Mouse (Mus musculus) kidney, postnatal 36 days (tissue): ENCODE data around the gene Tmod1.

Experiments used
- DNase-seq, 2 experiments: peaks; one replicate each; pipeline ENCODE4 v3.0.0; 2021 to 2022; ENCODE audit warnings: mixed read lengths in 2 of 2

The Tmod1 gene

DNA sequence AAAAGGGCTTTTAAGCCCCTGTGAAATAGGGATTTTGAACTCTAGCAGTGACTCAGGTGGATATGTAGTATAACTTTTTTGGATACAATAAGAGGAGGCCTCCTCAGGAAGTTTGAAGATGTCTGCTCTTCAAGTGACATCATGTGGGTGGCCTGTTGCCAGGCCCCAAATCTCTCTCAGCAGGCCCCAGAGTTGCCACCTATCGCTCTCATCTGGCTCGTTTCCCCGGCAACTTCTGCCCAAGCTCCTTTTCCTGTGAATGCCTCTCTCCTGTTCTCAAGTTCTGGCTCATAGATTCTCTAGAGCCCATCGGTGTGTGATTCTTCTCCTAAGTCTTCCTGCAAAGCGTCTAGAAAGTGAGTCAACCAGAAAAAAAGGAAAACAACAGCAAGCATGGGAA, 17.4 kb downstream of the Tmod1 start:
- no peak for DNase-seq

DNA sequence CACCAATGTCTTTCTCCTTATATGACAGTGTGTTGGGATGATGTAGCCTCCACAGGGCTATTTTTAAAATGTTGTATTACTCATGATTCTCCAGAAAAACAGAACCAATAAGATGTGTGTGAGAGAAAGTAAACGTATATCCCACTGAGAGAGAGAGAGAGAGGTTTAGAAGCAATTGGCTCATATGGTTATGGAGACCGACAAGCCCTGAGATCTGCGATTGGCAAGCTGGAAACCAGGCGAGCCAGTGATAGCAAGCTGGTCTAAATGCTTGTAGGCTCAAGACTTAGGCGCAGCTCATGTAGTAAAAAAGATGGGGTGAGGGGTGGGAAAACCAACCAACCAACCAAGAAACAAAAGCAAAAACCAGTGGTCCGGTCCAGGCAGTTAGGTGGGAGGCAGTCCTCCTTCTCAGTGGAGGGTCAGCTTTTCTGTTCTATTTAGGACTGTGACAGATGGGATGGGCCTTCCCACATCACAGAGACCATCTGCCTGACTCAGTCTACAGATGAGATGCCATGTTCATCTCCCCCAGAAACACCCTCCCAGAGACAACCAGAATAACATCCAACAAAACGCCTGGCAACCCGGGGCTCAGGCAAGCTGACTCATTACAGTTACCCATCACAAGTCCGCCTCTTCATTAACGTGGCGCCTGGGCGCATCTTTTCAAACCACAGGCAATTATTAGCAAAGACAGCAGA, 22.7 kb downstream of the Tmod1 start:
- DNase-seq: no peak

DNA sequence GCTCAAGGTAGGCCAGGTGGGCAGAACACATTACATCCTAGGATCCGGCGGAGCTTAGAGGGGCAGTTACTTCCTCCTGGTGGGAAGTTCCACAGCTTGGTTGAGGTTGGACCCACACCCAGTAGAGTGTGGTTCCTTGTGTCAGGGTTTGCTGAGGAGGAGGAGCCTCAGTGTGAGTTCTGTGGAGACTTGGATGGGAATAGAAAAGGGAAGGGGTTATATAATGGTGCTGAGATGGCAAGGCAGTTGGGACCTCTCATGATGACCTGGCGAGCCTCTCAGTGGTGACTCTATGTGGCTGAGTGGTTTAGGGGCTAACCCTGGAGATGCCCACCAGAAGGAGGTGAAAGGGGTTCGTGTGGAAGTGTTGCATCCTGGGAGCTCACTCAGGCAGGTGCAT, 25.1 kb downstream of the Tmod1 start:
- DNase-seq: no peak

DNA sequence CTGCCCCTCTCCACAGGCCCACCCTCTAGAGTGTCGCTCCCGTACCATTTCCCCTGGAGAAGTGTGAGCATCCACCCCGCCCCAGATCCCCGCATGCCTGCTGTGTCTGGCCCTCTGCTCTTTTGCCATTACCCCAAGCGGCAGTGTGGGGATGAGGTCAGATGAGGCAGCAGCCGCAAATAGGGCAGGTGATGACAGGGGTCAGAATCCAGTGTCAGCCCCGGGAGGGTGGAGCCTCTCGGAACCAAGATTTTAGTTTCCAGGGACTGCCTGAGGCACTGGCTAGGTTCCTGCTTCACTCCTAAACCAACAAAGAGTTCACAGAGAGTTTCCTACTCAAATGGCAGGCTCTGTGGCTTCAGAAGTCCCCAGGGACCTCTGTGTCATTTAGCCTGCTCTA, 25.5 kb downstream of the Tmod1 start:
- DNase-seq: no peak

DNA sequence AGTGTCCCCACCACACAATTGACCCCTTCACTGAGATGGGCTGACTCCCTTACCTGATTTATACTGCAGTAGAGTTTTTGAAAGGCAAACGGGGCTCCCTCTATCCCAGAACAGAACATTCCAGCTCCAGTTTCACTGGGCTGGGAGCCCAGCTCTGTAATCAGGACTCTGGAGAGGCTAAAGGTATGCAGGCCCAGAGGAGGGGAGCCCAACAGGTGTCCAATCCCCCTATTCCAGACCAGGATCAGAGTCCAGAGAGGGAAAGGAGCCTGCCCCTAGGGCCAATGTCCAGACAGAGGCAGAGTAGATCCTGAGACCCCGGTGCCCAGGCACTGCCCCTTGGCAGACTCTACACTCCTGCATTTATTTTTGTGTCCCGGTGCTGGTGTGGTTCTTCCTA, 26.2 kb downstream of the Tmod1 start:
- peak; percentile 17 for DNase-seq

DNA sequence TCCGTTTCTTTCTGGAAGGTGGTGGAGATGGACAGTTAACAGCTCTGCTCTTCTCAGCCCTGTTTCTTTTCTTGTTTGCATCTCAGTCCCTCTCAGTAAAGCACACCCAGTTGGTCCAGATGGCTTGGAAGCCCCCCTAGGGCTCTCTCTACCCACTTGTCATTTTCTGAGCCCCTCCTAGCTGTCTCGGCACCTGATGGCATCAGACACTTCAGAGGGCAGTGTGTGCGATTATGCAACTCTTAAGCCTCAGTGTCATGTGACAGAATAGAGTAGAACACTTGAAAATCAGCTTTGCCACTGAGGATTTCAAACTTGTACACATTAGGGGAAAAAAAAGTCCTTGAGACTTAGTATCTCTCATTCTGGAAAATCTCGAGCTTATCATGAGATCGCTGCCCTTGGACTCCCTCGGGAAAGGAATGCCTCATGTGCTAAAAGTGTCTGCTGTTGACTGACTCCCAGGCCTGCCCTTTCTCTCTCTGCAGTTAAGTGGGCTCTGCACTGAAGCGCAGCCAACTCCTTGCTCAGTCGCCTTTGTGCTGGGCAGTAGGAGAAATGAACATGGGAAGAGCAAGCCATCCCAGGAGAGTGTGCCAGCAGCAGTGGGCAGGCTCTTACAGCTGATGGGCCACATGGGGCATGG, 27.1 kb downstream of the Tmod1 start:
- DNase-seq: peak in 1 of 2 experiments; percentile 13

DNA sequence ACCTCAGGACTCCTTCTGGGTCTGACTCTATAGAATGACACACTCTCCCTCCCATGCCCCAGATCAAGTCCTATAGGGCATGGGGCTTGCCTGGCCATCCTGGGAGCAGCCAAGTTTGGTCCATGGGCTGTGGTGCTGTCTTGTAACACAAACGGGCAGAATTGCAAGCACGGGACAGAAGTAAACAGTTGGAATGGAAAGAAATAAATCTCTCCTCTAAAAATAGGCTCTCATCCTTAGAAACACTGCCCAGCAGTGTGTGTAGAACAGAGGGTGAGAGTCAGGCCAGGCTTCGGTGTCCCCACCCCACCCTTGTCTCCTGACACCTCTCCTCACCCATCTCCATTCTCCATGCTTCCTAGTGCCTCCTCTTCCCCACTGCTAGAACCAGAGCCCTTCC, 29.3 kb downstream of the Tmod1 start:
- no peak for DNase-seq

DNA sequence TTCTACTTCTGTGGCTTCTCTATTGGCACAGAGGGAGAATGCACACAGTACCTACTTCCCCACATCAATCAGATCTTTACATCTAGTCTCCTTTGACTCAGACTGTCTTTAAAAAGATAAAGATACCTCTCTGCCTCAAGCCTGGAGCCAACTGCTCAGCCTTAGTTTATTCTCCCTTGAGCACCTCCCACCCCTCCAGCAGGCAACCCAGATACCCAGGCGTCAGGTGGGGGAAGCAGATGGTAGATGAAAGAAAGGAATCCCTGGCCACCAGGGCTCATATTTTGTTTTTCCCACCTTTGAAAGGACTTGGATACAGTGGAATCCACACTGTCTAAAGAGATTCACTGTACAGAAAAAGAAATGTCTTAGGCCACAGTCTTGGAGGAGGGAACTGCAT, 29.8 kb downstream of the Tmod1 start:
- DNase-seq: no peak

DNA sequence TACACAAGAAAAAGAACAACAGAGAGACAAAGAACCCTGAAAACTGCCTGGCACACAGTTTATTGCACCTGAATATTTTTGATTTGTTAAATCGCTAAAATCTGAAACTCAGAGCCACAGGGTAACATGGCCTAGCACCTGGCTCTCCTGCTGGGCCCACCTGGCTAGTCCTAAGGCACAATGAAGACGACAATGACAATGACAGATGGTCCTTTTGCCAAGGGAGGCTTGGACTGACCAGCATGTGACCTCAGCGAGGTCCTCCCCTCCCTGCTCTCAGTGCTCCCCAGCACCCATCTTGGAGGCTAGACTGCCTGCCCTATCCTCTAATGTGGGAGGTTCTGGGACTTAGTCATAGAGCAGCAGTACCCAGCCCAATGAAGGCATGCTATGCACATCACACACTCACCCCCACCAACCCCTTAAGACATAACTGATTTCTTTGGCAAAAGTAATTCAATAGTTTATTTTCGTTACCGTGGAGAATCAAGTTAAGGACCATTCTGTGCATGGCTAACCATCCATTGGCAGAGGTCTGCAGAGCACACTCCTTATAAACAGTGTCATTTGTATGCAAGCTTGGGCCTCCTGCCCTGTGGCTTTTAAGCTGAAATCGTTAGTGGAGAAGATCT, 31.2 kb downstream of the Tmod1 start:
- no peak for DNase-seq

DNA sequence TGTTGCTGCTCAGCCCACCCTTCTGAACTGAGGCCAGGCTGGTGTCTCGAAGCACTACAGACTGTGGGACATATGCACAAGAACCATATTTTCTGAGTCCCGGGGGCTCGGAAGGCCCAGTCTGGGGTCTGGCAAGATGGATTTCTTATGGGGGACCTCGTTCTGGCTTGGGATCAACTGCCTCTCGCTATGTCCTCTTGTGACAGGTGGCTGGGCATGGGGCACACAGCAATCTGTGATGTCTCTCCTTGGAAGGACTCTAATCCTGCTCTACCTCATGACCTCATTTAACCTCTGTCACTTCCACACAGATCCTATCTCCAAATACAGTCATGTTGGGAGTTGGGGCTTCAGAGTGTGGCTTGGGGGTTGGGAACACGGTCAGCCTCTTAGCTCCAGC, 33.9 kb downstream of the Tmod1 start:
- no peak for DNase-seq

DNA sequence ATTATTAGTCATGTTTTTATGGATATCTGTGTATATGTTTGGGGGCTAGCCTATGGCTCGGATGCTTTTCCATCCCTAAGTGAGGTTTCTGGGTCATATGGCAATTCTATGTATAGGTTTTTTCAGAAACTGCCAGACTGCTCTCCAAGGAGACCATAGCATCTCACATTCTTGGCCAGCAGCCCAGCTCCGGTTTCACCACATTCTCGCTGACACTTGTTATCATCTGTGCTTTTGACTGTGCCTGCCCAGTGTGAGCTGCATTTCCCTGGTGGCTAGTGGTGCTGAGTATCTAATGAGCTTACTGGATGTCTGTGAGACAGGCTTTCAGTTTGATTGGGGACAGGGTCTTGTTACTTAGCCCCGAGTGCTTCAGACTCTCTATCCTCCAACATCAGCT, 35.0 kb downstream of the Tmod1 start:
- no peak for DNase-seq

DNA sequence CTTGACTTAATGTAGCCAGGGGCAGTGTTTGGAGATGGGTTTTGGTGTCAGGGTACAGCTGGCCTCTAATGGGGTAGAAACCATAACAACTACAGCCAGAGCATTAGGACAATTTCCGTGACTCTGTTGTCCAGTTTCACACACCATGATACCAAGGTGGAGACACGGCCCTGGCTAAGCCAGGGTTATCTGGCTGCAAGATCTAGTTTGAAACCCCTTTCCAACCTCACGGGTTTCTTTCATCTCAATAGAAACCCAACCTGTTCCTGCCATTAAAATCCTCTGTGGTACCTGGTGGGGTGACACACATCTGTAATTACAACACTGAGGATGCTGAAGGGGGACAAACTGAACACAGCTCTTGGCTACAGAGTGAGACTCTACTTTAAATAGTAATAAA, 36.9 kb downstream of the Tmod1 start:
- DNase-seq: no peak

DNA sequence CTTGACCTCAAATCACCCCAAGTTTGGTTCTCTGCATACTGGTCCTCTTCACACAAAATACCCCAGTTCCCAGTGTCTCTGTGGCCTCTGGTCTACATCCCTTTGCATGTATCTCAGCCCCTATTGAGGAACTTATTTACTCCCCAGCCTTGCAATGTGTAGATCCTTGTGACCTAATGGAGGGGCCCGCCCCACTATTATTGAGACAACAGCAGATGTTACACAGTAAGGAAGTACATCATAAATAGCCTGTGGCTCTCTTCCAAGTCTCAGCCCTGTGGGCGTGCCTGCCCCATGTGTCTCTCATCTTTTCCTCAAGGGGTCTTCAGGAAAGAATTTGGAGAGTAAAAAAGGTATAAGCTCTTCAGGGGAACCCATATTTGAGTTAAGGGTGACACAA, 38.2 kb downstream of the Tmod1 start:
- no peak for DNase-seq

DNA sequence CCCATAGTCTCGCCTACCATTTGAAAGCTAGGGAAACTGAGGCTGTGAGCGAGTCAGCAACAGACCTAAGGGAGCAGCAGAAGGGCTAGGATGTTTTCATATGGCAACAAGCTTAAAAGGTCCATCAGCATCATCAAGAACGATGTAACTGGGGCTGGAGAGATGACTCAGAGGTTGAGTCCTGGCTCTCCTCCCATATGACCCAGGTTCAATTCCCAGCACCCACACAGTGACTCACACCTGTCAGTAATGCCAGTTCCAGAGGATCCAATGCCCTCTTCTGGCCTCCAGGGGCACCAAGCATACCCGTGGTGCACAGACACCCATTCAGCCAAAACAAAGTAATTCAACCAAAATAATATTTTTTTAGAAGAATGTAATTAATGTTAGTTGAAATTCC, 41.5 kb downstream of the Tmod1 start:
- DNase-seq: no peak

DNA sequence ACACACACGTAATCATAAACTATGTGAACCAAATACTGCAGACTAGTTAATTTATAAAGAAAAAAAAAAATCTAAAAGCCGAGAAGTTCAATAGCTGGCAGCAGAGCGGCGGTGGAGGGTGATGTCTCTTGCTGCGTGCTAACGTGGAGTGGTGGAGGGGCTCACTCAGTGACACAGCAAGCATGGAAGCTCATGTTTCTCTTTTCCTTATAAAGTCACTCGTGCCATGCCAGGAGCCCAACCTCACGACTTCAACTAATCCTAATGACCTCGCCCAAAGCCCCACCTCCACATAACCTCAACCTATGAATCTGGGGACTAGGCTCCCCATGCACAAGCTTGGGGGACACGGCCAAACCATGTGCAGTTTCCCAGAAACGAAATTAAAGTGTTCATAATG, 43.8 kb downstream of the Tmod1 start:
- DNase-seq: no peak

DNA sequence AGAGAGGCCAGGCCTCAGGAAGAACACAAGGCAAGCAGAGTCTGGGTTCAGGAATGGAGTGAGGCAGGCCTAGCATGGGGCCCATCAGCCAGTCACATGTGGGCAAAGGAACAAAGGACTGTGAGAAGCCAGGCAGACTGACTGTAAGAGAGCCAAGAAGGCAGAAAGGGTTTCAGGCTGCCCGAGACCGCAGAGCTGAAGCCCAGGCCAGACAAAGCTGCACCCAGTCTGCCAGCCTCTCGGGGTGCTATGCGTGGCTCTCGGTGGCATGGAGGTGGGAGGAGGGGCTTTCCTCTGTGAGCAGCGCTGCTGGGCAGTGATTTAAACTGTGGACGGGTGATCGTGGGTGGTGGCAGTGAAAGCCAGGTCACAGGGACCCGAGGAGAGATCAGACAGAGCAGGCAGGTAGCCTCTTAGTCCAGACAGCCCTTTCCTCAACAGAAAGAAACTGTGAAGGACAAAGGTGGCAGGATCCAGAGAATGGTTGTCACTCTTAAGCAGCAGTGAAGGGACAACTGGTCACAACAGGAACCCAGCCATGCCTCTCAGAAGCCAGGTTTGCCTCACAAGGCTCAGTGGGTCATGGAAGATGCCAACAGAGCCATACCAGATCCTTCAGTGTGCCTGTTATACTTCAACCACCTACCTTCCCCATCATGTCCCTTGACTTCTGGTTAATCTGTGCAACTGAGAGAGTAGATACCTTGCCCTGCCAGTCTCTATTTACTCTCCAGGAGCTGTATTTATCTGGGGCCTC, 45.9 kb downstream of the Tmod1 start:
- DNase-seq: no peak

DNA sequence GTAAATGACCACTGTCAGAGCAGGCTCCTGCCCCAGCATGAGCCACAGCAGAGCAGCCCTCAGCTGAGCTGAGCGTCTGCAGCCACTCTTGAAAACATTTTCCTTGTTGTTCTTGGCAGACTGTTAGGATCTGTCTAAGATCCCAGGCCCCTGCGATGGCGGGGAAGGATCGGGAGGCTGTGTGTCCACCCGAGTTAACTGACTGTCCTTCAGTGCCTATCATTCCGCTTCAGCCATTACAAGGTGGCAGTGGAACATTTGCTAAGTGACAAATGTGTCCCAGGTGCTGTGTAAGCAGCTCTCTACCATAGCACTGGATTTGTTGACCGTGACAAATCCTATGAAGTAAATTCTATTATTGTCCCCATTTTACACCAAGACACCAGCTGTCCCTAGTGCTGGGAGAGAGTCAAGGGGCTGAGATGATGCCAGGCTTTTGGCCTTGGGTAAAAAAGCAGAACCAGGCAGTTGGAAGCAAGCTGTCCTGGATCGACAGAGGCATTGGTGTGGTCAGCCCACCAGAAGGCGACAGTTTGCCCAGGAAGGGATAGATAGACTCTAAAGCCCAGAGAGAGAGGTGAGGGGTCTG, 46.6 kb downstream of the Tmod1 start:
- DNase-seq: peak in 1 of 2 experiments; percentile 5

DNA sequence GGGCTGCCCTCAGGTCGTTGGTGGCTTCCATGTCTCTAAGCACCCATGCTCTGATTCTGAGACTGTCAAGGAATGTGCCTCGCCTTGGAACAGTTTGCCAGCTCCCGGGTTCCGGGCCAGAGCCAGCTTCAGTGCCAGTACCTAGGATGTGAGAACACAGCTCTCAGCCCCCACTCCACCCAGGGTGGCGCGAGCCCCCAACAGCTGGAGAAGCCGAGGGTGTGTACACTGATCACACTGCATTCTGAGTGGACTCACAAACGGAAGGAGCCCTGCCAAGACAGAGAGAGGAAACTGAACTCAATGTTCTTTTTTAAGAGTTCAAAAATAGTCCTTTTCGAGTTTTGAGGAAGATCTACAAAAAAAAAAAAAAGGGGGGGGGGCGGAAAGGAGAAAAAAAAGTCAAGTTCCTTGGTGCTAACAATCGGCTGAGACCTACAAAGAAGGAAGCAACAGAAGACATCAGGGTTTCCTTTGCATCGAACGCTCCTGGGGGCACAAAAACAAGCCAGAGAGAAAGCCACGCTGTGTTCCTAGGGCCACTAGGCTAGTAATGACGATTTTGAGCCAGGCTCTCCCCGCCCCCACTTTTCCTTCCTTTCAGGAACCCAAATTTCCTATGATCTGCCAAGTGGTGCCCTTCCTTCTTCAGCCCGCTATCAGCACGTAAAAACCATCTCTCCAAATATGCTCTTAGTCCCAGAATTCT, 48.1 kb downstream of the Tmod1 start:
- peak; percentile 45 to 58 for DNase-seq

DNA sequence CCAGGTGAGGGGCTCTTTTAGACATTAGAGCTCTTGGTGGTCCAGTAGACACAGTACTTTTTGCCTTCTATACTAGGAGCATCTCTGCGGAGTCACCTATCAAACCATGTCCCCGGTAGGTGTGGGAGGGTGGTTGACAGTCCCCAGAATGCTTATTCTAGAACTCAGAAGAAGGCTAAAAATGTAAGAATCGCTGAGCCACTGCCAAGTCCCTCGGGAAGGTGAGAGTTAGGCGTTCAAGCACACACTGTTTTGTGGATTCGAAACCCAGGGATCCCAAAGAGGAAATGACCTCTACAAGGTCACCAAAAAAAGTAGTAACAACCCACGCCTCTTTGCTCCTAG, 48.7 kb downstream of the Tmod1 start:
- peak in 1 of 2 experiments; percentile 18 for DNase-seq

DNA sequence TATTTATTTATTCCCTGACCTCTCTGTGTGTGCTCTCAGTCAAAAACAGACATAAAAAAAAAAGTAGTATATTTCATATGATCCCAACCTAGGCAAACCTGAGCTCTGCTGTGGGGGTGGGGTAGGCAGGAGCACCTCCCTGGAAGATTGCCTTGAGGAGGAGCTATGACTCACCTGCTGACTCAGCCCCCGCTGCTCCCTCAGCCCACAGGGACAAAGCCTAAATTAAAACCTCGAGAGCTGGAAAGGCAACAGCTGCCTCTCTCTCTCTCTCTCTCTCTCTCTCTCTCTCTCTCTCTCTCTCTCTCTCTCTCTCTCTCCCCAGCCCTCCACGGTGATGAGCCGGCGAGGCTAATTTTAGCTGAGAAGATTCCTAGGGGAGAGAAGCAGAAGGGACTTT, 49.1 kb downstream of the Tmod1 start:
- peak; percentile 22 to 39 for DNase-seq

DNA sequence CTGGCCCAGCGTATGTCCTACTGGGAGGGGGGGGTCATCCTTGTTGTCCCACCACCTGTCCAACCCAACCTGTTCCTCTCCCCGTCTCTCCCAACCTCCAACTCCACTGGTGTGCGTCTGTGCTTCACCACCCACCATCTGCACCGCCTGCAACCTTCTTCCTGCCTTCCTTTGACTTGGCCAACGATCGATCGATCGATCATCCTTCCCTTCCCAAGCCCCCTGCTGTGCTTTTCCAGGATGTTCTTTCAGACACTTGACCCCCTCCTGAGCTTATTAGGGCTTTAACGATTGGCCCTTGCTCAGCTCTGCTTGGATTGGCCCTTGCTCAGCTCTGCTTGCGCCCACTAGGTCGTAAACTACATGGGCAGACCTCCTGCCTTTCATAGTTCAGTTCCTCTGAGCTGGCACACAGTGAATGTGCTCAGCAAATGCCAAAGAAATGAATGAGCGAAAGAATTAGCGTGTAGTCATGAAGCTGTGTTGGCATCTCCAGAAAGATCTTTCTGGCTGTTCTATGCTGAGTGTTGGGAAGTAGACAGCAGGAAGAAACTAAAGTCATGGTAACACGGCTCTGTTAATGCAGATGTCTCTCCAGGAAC, 50.9 kb downstream of the Tmod1 start:
- DNase-seq: no peak

DNA sequence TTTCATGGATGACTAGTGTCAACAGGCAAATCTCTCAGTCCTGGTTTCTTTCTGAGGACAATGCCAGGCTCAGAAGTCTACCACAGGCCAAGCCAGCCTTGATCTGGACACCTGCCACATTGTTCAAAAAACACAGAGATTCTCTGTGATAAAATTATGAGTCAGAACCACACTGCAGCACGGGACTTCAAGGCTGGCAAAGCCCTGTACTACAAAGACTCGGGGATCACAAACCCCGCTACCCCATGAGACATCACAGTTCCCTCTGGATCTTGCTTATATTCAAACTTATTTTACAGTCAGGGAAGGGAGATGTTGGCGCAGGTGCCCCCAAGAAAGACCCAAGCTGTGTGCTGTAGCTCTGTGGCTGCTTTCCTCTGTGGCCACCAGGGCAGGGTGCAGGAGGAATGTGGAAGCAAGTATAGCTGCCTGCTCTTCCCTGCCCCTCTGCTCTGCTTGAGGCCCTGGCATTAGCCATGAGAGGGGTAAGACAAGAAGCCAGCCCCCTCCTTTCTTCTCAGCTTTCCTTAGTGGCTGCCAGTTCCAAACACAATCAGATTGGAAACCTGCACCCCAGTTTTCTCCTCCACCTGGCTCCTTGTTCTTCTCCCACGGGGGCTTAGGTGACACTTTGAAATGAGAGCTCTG, 53.8 kb downstream of the Tmod1 start:
- no peak for DNase-seq
